Mouse (Mus musculus): ENCODE measurements around the gene Cops7b. TPM values are rescaled to one million over a fixed set of nuclear protein-coding genes. Genes with fewer than 3 reads are reported as not detected.

Gene Cops7b
- total and polyA plus RNA-seq, 2 experiments from 2014 or later, result 37.6 to 54.3 TPM

DNA sequence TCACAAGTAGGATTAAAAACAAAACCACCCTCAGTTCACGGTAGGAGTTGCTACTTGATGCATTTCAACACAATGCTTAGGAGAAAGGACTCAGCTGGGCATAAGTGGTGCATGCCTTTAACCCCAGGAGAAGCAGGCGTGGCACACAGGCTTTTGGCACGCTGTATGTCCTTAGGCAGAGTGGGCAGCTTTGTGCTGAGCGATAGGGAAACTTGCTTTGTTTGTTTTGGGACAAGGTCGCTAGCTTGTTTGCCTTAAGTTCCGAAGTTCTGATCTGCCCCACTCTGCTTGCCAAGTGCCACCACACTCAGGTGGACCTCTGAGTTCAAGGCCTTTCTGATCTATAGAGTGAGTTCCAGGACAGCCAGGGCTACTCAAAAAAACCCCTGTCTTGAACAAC, 12.6 kb downstream of the Cops7b start:
- H3K4me2 ChIP-seq (ENCODE audit: low read depth), result no peak overlapping the region
- H3K4me3 ChIP-seq (ENCODE audit: low read depth, low read length), result no peak overlapping the region
- H3K36me3 ChIP-seq (ENCODE audit: insufficient read depth), result peaks cover 49% of the 10 kb centered on the region
- WGBS, result 88% methylated on average over 6 of the region's 6 CpGs
- H3K27me3 ChIP-seq (ENCODE audit: insufficient read depth, low read length), result no peaks in the 10 kb centered on the region
- H3K4me1 ChIP-seq (ENCODE audit: insufficient read depth), result no peaks in the 10 kb centered on the region
- no peak for TF ChIP-seq CTCF (IDR thresholded peaks at IDR 0.05; ENCODE audit: low read depth)
- no peak for DNase-seq
- no peaks in the 10 kb centered on the region for H3K9me3 ChIP-seq (ENCODE audit: low read length)
- H3K9ac ChIP-seq, result no peak overlapping the region
- no peak overlapping the region for H3K27ac ChIP-seq (ENCODE audit: low read depth, low read length)
- ATAC-seq, result no peak

DNA sequence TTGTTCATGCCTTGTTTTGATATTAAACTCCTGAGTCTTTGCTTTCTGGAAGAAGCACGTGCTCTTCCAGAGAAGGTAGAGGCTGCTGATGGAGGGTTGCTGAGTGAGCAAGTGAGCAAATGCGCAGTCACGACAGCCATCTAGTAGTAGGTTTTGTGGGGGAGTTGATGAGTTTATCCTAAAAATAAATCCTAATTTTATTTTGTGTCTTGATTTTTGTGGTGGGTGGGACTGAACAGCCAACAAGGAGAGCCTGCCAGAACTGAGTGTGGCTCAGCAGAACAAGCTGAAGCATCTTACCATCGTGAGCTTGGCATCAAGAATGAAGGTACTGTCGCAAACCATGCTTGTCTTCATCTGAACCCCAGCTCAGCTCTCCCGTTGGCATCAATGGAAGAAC, 13.8 kb downstream of the Cops7b start:
- ATAC-seq (no peak), DNase-seq (no peak)
- Histone ChIP-seq H3K27ac (ENCODE audit: low read depth, low read length) (no peak overlapping the region), H3K4me2 (ENCODE audit: low read depth) (no peak overlapping the region), H3K4me1 (ENCODE audit: insufficient read depth) (no peaks in the 10 kb centered on the region), H3K27me3 (ENCODE audit: insufficient read depth, low read length) (no peaks in the 10 kb centered on the region), H3K9me3 (ENCODE audit: low read length) (no peaks in the 10 kb centered on the region), H3K36me3 (ENCODE audit: insufficient read depth) (peaks cover 57% of the 10 kb centered on the region), H3K4me3 (ENCODE audit: low read depth, low read length) (no peak overlapping the region), H3K9ac (no peak overlapping the region)
- TF ChIP-seq CTCF (IDR thresholded peaks at IDR 0.05; ENCODE audit: low read depth), result no peak
- 91% methylated on average over 6 of the region's 6 CpGs for WGBS

DNA sequence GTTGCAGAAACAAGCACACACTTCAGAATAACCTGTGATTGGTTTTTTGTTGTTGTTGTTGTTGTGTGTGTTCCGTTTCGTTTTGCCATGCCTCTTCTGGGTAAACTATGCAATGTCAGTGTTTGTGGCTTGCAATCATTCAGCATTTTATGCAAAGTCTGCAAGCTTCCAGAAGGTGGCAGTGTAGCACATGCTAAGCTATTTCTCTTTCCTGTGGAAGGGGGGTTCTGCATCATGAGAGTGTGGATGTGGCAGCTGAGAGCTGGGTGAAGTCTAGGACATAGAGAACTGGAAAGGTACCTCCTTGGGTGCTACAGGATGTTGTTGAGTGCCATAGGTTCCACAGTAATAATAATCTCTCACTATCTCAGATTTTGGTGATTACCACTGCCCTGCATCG, 15.8 kb downstream of the Cops7b start:
- peak; percentile 82 for TF ChIP-seq CTCF (IDR thresholded peaks at IDR 0.05; ENCODE audit: low read depth)
- DNase-seq (peak; percentile 73), ATAC-seq (peak; percentile 73)
- H3K4me3 ChIP-seq (ENCODE audit: low read depth, low read length), result no peak overlapping the region
- WGBS, result 60% methylated on average over 3 of the region's 3 CpGs
- no peak overlapping the region for H3K27ac ChIP-seq (ENCODE audit: low read depth, low read length)
- H3K4me2 ChIP-seq (ENCODE audit: low read depth), result no peak overlapping the region
- no peak overlapping the region for H3K9ac ChIP-seq
- H3K4me1 ChIP-seq (ENCODE audit: insufficient read depth), result no peaks in the 10 kb centered on the region
- H3K9me3 ChIP-seq (ENCODE audit: low read length), result no peaks in the 10 kb centered on the region
- H3K27me3 ChIP-seq (ENCODE audit: insufficient read depth, low read length), result no peaks in the 10 kb centered on the region
- peaks cover 54% of the 10 kb centered on the region for H3K36me3 ChIP-seq (ENCODE audit: insufficient read depth)

DNA sequence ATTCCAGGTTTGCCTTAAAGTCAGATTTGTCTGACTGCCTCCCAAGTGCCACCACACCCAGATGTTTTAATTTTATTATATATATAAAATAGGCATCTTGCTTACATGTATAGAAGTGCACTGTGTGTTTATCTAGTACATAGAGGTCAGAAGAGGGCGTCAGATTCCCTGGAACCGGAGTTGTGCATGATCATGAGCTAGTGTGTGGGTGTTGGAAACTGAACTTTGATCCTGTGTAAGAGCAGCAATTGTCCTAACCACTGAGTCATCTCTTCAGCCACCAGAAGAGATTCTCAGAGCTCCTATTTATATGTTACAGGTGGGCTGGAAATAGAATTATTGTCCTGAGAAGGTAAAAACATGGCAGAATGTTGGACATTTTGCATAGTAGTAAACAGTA, 17.4 kb downstream of the Cops7b start:
- WGBS, result 89% methylated on average over 2 of the region's 2 CpGs
- Histone ChIP-seq H3K9ac (no peak overlapping the region), H3K4me3 (ENCODE audit: low read depth, low read length) (no peak overlapping the region), H3K4me1 (ENCODE audit: insufficient read depth) (no peaks in the 10 kb centered on the region), H3K4me2 (ENCODE audit: low read depth) (no peak overlapping the region), H3K27ac (ENCODE audit: low read depth, low read length) (no peak overlapping the region), H3K9me3 (ENCODE audit: low read length) (no peaks in the 10 kb centered on the region), H3K27me3 (ENCODE audit: insufficient read depth, low read length) (no peaks in the 10 kb centered on the region), H3K36me3 (ENCODE audit: insufficient read depth) (peaks cover 61% of the 10 kb centered on the region)
- ATAC-seq, result no peak
- DNase-seq, result no peak
- TF ChIP-seq CTCF (IDR thresholded peaks at IDR 0.05; ENCODE audit: low read depth), result no peak

DNA sequence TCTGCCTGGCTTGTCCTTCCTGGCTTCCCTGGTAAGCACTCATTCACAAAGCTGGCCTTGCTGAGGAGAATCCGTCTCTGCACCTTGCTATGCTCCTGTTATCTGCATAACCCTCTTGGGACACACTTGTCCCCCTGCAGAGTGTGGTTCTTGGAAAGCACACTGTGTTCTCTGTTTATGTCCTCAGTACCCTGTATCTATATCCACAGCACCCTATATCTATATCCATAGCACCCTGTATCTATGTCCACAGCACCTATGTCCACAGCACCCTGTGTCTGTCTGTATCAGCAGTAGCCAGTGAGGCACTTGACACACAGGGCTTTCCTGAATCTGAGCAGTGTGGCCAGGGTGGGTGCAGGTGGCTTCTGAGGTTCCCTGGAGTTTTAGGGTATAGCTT, 28.2 kb downstream of the Cops7b start:
- no peak overlapping the region for H3K4me2 ChIP-seq (ENCODE audit: low read depth)
- 83% methylated on average over 1 of the region's 1 CpGs for WGBS
- H3K4me3 ChIP-seq (ENCODE audit: low read depth, low read length), result no peak overlapping the region

DNA sequence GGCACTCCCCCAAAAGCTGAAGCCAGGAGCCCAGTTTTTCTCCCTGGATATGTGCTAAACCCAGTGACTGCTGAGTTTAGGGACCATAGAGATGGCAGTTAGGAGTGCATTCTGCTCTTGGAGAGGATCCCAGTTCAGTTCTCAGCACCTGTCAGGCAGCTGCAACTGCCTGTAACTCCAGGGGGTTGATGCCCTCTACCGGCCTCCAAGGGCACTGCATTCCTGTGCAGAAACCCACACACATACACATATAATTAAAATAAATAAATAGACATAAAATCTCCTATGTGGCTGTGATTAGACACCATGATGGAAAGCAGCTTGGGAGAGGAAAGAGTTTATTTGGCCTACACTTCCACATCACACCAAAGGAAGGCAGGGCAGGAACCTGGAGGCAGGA, 29.4 kb downstream of the Cops7b start:
- Histone ChIP-seq H3K27ac (ENCODE audit: low read depth, low read length) (no peak overlapping the region), H3K36me3 (ENCODE audit: insufficient read depth) (peaks cover 22% of the 10 kb centered on the region), H3K4me2 (ENCODE audit: low read depth) (no peak overlapping the region), H3K4me1 (ENCODE audit: insufficient read depth) (no peaks in the 10 kb centered on the region), H3K9me3 (ENCODE audit: low read length) (no peaks in the 10 kb centered on the region), H3K27me3 (ENCODE audit: insufficient read depth, low read length) (no peaks in the 10 kb centered on the region), H3K9ac (no peak overlapping the region), H3K4me3 (ENCODE audit: low read depth, low read length) (no peak overlapping the region)
- DNase-seq (no peak), ATAC-seq (no peak)
- TF ChIP-seq CTCF (IDR thresholded peaks at IDR 0.05; ENCODE audit: low read depth), result no peak; the same call in 1 of the 2 replicates
- 68% methylated on average over 1 of the region's 1 CpGs for WGBS

More for the DNA sequence above, 28.2 kb downstream of the Cops7b start:
- no peak overlapping the region for H3K9ac ChIP-seq
- H3K36me3 ChIP-seq (ENCODE audit: insufficient read depth), result peaks cover 24% of the 10 kb centered on the region
- H3K27ac ChIP-seq (ENCODE audit: low read depth, low read length), result no peak overlapping the region
- no peak for TF ChIP-seq CTCF (IDR thresholded peaks at IDR 0.05; ENCODE audit: low read depth)
- DNase-seq, result no peak
- H3K4me1 ChIP-seq (ENCODE audit: insufficient read depth), result no peaks in the 10 kb centered on the region
- no peaks in the 10 kb centered on the region for H3K27me3 ChIP-seq (ENCODE audit: insufficient read depth, low read length)
- ATAC-seq, result no peak
- H3K9me3 ChIP-seq (ENCODE audit: low read length), result no peaks in the 10 kb centered on the region

DNA sequence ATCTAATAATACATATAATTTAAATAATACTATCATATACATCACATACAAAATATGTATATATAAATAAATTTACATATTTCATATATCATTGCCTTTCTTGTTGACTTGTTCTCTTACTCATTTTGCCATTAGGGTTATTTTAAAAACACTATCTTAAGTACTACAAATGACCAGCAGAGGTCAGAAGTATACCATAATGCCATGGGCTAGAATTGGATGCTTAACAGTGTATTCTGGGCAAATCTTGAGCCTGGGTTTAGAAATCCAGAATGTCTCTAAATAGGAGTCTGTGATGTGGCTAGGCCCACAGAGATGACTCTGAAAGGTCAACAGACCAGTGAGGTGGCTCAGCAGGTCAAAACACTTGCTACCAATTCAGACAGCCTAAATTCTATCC, 31.6 kb downstream of the Cops7b start:
- Histone ChIP-seq H3K36me3 (ENCODE audit: insufficient read depth) (peaks cover 7% of the 10 kb centered on the region), H3K27me3 (ENCODE audit: insufficient read depth, low read length) (no peaks in the 10 kb centered on the region), H3K9ac (no peak overlapping the region), H3K4me1 (ENCODE audit: insufficient read depth) (no peaks in the 10 kb centered on the region), H3K27ac (ENCODE audit: low read depth, low read length) (no peak overlapping the region), H3K9me3 (ENCODE audit: low read length) (no peaks in the 10 kb centered on the region), H3K4me2 (ENCODE audit: low read depth) (no peak overlapping the region), H3K4me3 (ENCODE audit: low read depth, low read length) (no peak overlapping the region)
- DNase-seq (peak; percentile 55), ATAC-seq (peak; percentile 70)
- TF ChIP-seq CTCF (IDR thresholded peaks at IDR 0.05; ENCODE audit: low read depth), result peak; percentile 55

All from forebrain, postnatal 0 days (tissue).